Mouse (Mus musculus) embryo, embryonic 10.5 days (tissue): ENCODE data around the gene Sox30.
A peak's percentile ranks its signal among the peaks of the same experiment; 100 is the strongest.

ENCODE experiments used
- DNase-seq: peaks from one replicate; pipeline ENCODE4 v3.0.0-alpha.2; 2015; ENCODE audit warnings: low spot score

The Sox30 gene

DNA sequence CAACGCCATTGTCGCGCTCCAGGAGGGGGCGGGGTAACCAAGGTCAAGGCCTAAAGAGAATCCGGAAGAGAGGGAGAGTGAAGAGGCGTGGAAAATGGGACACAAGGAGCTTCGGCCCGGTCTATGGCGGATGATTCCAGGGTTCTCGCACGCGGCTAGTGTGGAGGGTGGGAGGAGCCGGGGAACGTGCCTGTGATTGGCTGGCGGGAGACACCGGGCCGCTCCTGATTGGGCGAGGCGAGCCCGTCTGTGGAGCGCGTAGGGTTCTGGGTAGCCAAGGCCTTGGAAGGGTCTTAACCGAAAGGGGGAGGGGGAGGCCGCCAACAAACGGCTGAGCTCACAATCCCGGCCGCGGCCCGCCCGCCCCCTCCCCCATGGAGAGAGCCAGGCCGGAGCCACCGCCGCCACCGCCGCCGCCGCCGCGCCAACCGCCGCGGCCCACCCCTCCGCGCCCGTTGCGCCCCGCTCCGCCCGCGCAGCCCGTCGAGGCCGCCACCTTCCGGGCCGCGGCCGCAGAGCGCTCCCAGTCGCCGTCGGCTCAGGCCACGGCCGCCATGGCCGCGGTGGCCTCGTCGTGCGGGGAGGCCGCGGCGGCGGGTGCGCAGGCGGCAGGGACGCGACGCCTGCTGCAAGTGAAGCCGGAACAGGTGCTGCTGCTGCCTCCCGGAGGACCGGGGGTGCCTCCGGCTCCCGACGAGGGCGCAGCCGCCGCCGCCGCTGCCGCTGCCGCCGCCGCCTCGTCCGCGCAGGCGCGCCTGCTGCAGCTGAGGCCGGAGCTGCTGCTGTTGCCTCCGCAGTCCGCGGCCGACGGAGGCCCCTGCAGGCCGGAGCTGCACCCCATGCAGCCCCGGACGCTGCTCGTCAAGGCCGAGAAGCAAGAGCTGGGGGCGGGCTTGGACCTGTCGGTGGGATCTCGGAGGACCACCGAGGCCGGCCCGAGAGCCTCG lies at the start of gene Sox30:
Gene Sox30, plus strand, starts transcription at position 365 of the 947 bp plus-strand sequence.
- DNase-seq: peak; percentile 76

DNA sequence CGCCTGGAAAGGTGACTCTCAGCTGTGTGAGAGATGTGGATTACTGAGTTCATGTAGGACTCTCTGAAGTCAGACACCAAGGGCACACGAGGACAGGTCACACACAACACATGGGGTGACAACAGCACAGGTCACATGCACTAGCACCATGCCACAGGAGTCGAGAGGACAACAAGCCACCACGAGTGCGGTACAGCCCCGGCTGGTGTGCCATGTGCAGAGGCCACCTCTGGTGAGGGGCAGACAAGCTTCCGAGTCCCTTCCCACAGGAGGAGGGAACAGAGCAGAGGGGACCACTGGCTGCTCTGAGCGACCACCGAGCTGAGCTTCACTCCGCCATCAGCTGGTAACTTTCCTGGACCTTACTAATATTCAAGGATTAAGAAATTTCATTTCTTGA lies 47.3 kb upstream of the Sox30 start:
- DNase-seq: no peak

DNA sequence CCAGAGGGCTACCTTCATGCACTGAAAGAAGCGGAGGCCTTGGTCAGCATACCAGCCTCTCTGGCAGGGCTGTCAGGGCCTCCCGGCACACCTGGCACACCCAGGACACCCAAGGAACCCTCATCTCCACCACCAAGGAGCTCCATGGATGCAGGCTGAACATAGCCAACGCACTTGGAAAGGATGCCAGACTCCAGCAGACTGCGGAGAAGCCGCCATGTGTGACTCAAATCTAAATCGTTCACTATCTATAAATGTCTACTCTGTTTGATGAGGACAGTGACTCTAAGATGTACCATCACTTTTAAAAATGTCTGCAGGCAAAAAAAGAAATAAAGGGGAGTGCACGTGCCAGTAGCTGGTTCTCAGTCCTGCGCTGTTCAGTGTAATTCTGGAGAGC lies 42.6 kb upstream of the Sox30 start:
- DNase-seq: no peak

DNA sequence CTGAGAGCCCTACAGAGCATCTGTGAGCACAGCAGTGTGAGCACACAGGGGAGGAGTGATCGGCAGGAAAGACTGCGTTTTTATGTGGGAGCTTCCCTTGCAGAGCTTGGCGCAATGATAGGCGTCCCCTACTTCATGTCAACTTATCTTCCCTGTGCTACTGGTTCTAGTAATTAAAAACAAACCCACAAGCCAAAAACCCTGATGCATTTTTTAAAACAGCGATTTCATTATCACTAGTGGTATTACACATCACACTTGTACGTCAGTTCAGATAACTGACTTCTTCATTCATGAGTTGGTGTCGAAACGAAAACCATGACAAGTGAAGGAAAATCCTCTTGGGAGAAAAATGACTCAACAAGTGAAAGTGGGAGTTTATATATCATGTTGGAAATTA lies 41.2 kb upstream of the Sox30 start:
- DNase-seq: no peak

DNA sequence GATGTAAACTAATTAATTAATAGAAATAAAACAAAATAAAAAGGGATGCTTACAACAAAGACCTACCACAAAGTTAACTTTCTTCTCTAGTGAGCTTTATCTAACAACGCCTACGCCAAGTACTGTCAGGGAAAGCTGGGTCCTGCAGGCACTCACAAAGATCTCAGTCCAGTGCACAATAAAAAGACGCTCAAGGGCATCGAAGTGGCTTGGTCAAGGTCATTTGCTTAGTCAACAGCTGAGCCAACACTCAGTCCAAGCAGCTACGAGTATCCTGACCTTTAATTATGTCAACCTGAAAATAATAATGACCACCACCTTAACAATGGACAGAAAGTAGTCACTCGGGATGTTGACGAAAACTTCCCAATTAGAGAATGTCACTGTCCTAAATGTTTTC lies 37.8 kb upstream of the Sox30 start:
- DNase-seq: no peak

DNA sequence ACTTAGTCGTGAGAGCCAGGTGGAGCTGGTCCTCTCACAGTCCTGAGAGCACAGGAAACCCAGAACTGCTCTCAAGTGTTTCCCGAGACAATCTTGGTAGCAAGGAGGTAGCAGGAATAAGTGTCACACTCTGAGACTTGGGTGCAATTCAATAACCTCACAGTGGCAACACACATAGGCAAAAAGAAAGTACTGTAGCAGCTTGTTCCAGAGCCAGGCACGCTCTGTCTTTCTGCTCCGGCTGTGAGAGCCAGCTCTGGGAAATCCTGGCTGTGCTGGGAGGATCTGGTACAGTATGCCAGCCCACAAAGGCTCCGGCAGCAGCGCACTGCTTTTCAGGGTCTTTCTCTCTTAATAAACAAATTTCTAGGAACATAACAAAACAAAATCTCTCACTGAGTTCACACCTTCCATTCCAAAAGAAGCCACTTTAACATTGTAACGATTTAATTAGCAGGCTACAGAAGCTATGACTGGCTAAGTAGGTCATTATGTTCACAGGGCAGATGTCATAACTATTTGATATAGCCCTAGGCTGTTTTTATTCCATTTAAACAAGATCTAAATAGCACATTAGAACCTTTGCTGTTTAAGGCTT lies 36.9 kb upstream of the Sox30 start:
- no peak for DNase-seq

DNA sequence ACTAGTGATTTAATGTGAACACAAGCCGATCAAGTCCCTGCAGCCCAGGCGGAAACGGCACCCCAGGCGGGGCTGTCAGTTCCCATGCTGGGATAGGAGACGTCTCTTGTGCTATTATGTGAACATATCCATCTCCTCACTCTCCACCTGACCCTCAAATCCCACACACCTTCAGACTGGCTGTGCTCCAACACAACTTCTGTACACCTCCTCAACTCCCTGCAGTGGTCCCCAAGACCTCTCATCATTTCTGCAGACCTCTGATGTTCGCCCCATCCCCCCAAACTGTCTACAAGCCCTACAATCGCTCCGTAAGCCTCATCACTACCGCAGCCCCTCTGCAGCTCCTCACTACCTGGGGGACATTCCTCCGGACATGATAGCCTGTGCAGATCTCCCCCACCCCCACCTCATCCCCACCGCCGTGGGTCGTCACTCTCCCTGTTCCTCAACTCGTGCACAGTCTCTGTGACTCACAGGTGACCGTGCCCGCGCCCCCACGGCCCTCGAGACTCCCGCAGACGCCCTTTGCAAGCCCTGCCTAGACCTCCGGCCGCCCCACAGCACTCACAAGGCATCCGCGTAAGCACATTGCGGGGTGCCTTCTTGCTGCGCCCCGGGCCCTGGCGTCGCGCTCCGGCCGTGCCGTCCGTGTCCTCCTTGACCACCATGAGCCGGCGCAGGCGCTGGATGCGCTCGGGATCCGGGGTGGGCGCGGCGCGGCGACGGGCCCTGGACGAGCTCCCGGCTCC lies 36.0 kb upstream of the Sox30 start:
- peak; percentile 41 for DNase-seq

DNA sequence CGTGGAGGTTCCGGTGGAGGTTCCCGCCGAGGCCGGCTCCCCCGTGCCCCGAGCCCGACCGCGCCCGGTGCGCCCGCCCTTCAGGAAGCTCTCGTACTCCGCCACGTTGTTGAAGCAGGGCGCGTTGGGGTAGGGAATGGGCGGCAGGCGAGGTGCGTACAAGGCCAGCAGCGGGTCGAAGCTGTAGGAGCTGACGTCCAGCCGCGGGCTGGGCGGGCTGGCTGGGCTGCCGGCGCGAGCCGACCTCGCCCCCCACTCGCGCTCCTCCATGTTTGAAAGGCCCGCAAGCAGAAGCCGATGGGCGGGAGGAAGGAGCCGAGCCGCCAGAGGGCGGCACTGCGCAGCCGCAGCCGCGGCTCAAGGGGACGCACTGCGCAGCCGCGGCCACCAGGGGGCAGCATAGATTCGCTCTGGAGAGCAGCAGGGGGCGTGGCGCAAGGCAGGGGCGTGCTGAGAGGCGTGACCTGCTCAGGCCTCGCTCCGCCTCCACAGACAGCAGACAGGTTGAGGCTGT lies 35.4 kb upstream of the Sox30 start, which contains the start of gene Lsm11:
Gene Lsm11, minus strand, starts transcription at position 293 of the 514 bp plus-strand sequence.
- DNase-seq: peak; percentile 95

DNA sequence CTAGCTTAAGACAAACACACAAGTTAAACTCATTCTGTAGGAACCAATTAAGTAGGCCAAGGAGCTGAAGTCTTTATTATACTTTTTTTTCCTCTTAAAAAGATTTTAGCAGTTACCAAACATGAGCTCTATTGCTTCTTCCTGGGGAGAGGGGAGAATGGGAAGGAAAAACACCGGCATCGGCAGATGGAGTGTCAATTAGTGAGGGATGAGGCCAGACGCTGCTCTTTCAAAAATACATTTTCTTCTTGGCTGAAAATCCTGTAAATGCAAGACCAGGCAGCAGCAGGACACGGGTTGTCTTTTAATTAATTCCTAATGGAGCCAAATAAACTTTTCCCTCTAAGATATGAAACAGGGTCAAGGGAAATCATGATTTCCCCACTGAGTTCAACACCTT lies 33.3 kb upstream of the Sox30 start:
- DNase-seq: no peak

DNA sequence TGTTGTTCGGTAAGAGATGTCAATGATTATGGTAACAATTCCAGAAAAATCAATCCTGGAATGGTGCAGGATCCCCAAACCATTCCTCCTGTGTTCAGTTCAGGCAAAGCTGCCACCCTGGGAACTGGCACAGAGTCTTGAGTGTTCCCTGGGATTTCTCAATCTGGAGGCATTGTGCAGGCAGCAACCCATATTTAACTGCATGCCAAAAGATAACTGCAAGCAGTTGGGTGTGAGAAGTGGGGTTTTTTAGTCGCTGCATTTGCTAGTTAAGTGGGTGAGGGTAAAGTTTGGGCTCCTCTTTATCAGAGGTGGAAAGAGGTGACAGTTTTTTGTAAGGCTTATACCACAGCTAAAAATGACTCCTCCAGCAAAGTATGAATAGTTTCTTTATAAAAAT lies 32.6 kb upstream of the Sox30 start:
- DNase-seq: no peak

DNA sequence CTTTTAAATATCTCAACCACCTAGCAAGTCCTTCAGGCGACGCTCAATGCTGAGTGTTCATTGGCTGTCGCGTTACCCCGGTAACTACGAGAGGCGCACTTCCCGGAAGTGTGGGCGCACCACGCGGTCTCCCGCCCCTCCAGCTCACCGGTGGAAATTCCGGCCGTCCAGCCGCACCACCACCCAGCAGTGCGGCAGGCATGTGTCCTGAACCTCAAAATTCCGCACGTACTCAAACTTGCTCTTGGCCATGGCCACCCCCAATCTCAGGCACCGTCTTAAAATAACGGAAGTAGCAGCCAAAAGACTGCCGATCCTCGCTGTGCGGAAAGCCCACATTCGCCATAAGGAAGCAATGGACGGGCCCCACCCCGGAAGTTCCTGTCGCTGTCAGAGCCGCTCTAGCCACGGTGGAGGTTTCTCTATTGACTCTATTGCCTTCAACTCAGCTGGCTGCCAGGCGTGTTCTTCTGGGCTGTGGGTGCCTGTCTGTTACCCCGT lies 24.9 kb upstream of the Sox30 start, which contains the start of gene Thg1l:
Gene Thg1l, minus strand, starts transcription at position 368 of the 501 bp plus-strand sequence.
- DNase-seq: peak; percentile 96

DNA sequence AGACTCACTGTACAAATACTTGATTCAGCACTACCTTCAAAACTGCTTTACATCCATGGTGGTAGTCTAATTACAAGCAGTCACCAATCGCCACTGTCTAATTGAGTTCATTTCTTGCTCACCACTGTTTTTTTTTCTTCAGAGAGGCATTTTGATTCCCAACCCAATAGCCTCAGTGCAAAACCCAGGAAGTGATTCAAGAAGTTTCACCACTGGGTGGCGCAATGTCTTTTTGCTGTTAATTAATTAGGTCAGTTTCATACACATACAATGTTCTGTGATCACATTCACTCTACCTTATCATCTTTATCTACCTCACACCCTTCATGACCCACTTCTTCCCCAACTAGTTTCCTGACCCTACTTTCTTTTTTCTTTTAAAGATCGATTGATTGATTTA lies 20.5 kb upstream of the Sox30 start:
- peak; percentile 44 for DNase-seq

DNA sequence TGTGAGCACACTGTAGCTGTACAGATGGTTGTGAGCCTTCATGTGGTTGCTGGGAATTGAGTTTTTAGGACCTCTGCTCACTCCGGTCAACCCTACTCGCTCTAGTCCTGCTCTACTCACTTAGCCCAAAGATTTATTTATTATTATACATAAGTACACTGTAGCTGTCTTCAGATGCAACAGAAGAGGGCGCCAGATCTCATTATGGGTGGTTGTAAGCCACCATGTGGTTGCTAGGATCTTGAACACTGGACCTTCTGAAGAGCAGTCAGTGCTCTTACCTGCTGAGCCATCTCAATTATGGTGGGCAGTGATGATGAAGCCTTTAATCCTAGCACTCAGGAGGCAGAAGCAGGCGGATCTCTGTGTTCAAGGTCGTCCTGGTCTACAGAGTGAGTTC lies 20.1 kb upstream of the Sox30 start:
- peak; percentile 8 for DNase-seq

DNA sequence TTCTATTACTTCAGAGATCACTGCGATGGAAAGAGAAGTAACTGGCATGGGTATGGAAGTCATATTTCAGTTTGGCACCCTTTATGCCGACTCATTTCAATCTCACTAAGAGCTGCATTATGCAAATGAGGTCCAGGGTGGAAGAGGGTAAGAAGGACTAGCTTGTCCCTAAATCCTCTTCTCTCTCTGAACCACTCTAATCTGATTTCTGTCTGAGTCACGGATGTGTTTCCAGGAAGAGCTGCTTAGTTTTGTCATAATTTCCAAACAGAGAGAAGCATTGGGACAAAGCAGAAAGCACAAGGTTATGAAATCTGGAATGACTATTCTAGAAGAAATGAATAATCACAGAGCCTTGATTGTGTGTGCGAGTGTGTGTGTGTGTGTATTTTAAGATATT lies 13.2 kb upstream of the Sox30 start:
- DNase-seq: no peak

DNA sequence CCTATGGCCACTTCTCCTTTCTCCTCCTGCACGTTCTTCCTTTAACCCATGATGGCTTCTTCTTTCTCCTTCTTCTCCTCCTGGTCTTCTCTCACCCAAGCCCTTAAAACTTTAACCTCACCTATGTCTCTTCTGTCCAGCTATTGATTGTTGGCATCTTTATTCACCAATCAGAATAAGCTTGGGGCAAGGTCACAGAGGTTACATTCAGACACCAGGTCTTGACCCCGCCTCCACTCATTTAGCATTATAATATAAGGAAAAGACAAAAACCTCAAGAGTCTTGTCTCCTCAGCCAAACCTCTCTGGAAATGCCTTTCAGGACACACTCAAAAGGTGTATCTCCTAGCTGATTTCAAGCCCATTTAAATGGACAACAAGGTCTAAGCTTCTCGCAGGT lies 11.6 kb upstream of the Sox30 start:
- no peak for DNase-seq

DNA sequence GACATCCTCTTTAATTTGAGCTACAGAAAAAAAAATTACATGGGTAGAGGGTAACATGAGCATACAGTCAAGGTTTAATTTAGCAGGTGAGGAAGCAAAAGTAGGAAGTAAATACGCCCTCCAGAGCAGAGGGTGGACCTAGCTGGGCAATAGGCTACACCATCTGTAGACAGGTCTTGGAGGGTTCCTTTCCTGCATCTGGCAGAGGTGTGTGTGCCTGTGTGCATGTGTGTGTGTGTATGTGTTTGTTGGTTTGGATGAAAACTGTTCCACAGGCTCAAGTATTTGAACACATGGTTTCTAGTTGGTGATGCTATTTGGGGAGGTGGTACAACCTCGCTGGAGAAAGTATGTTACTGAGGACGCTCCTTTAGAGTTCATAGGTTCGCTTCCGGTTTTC lies 6.5 kb upstream of the Sox30 start:
- DNase-seq: no peak

DNA sequence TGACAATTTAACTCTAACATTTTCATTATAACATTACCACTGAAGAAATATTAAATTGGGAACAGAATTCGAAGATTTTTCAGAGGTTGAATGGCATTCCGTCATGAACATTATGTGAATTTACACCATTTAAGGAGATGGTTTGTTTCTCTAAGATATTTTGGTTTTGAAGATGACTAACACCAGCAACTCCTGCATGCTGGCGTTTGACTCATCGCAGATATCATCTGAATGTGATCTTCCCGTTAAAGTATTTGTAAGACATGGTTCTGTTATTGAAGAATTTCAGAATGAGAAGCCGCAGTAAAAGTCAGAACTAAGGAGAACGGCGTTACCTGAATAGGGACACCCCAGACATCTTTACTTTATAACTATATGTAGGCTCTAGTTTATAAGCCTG lies 5.6 kb upstream of the Sox30 start:
- DNase-seq: no peak

DNA sequence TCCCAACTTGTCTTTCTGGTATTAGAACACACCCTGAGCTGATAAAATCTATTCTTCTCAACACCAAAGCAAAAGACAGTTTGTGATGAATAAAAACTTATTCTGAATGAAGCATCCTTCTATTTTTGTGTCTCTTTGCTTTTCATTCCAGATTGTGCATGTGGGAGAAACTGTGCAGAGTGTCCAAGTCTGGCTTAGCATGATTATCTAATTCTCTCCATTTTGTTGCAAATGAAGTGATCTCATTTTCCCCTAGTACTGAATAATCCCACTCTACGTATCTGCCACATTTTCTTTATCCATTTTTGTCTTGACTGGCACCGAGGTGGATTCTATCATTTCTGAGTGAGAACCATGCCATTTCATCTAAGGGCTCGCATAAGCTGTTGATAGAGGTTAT lies 4.0 kb upstream of the Sox30 start:
- DNase-seq: no peak

DNA sequence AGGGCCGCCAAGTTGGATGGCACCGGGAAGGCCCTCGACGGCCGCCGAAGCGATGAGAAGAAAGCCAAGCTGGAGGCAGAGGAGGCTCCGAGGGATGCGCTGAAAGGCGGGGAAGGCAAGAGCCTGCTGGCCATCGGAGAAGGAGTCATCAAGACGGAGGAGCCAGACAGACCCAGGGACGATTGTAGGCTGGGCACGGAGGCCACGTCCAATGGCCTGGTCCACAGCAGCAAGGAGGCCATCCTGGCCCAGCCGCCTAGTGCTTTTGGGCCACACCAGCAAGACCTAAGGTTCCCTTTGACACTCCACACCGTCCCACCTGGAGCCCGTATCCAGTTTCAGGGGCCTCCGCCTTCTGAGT lies 763 bp downstream of the Sox30 start:
- DNase-seq: no peak

DNA sequence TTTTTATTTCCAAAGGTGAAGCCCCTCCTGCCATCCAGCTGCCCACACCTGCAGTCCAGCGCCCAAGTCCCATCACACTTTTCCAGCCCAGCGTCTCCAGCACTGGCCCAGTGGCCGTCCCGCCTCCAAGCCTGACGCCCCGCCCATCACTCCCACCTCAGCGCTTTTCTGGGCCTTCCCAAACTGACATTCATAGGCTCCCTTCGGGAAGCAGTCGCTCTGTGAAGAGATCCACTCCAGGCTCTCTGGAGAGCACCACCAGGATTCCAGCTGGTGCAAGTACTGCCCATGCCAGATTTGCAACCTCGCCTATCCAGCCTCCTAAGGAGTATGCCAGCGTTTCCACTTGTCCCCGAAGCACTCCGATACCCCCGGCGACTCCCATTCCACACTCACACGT lies 11.5 kb downstream of the Sox30 start:
- peak; percentile 55 for DNase-seq

DNA sequence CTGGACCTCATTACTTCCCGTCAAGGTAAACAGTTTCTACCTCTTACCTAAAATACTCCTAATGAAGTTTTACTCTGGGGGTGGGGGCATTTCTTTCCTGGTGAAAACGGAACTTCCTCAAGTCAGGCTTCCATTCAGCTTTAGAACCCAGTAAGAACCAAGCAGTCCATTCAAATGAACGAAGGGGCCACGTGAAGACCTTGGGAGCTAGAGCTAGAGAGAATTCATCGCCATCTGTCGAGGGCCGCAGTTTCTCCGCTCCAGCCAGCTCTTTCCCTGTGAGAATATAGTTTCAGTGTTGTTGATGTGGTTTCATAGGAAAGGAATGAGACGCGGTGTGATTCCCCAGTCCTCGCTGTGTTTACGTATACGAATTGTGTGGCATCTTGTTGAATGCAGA lies 12.0 kb downstream of the Sox30 start:
- no peak for DNase-seq

DNA sequence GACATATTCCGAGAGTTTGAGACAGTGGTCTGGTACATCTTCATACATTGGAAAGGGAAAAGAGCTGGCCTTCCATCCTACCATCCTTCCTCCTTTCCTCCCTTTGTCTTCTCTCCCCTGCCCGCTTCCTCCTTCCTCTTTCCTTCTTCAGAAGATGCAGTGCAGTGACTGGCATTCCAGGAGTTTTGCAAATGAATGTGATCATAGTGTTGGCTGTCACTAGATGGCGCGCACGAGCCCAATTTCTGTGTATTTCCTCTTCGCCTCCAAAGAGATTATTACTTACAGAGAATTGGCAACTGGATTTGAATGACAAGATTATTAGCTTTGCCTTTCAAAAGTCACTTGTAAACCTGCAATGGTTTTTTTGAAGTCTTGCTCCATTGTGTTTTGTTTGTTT lies 36.0 kb downstream of the Sox30 start:
- DNase-seq: peak; percentile 89
